Mouse (Mus musculus): ENCODE measurements around the gene Gm45213. TPM values are rescaled to one million over a fixed set of nuclear protein-coding genes. Genes with fewer than 3 reads are reported as not detected.
"Not testable (repeated sequence)": the region's sequence is repeated elsewhere in the genome, so short reads cannot be mapped to it uniquely, and the experiment has no call there.

Gm45213 gene
- polyA plus RNA-seq, 1 experiment = not detected

- TF ChIP-seq POLR2A (IDR thresholded peaks at IDR 0.05; ENCODE audit: low read depth, low read length) = no peak
- no peak for TF ChIP-seq CTCF (IDR thresholded peaks at IDR 0.05; ENCODE audit: borderline replicate concordance, insufficient read depth, low read length)
- Histone ChIP-seq H3K27ac (ENCODE audit: insufficient read depth, low read length) (no peak overlapping the region), H3K4me1 (ENCODE audit: control insufficient read depth, insufficient read depth, low read length) (no peaks in the 10 kb centered on the region)
These were observed 5.2 kb downstream of the Gm45213 start for GRCm38 (mm10) chr7:66048446-66049230.

GRCm38 (mm10) chr7:66053946-66054483 lies 10.6 kb downstream of the Gm45213 start:
- Histone ChIP-seq H3K27ac (ENCODE audit: insufficient read depth, low read length) (no peak overlapping the region), H3K4me3 (ENCODE audit: insufficient read depth, low read length) (no peak overlapping the region), H3K4me1 (ENCODE audit: control insufficient read depth, insufficient read depth, low read length) (no peaks in the 10 kb centered on the region)
- TF ChIP-seq CTCF (IDR thresholded peaks at IDR 0.05; ENCODE audit: borderline replicate concordance, insufficient read depth, low read length) (no peak), POLR2A (IDR thresholded peaks at IDR 0.05; ENCODE audit: low read depth, low read length) (no peak)

More at GRCm38 (mm10) chr7:66048446-66049230, 5.2 kb downstream of the Gm45213 start:
- no peak overlapping the region for H3K4me3 ChIP-seq (ENCODE audit: insufficient read depth, low read length)

GRCm38 (mm10) chr7:66055356-66055755 lies 12.0 kb downstream of the Gm45213 start:
- not testable (repeated sequence) for H3K4me3 ChIP-seq (ENCODE audit: insufficient read depth, low read length); H3K27ac ChIP-seq (ENCODE audit: insufficient read depth, low read length); H3K4me1 ChIP-seq (ENCODE audit: control insufficient read depth, insufficient read depth, low read length)

- no peaks in the 10 kb centered on the region; the same call in 1 of the 2 replicates for H3K4me1 ChIP-seq (ENCODE audit: control insufficient read depth, insufficient read depth, low read length)
These were observed 15.3 kb downstream of the Gm45213 start, which contains the start of gene Snrpa1 for GRCm38 (mm10) chr7:66058703-66059102. Gene Snrpa1 (plus strand): TSS chr7:66059003.

DNA sequence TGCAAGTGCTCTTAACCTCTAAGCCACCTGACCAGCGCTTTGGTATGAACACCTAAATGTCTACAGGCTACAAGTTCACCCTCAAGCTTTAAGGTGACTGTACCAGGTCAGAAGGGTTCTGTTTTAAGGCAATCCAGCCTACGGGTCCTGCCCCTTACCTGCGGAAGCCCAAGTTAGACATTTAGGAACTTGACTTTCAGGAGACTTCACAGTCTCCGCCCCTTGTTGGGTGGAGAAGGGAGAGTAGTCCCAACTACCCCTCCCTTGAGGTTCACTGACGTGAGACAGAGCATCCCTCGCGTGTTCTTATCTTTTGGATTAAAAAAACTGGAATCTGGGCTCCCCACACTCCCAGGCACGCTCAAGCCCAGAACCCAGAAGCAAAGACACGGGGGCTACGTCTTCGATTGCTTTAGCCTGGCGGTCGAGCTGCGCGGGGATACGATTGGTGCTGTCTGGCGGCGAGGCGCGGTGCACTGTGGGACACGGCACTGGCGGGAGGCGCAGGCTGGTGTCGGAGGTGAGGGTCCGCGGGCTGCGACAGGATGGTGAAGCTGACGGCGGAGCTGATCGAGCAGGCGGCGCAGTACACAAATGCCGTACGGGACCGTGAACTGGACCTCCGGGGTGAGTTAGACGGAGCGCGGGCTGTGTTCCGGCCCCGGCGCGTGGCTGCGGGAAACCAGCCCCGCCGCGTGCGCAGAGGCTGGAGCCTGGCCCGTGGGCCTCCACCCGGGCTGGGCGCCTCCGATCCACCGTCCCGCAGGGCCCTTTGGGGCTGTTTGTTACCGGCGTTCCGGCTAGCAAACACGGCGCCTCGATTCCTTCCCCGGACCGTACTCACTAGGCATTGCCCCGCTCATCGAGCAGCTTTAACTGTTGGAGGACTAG lies 16.9 kb downstream of the Gm45213 start:
- Histone ChIP-seq H3K4me3 (ENCODE audit: insufficient read depth, low read length) (peak overlapping the region; percentile 77), H3K27ac (ENCODE audit: insufficient read depth, low read length) (no peak overlapping the region), H3K4me1 (ENCODE audit: control insufficient read depth, insufficient read depth, low read length) (no peaks in the 10 kb centered on the region; the same call in 1 of the 2 replicates)
- peak; percentile 96 for TF ChIP-seq POLR2A (IDR thresholded peaks at IDR 0.05; ENCODE audit: low read depth, low read length)
- no peak for TF ChIP-seq CTCF (IDR thresholded peaks at IDR 0.05; ENCODE audit: borderline replicate concordance, insufficient read depth, low read length)

More at GRCm38 (mm10) chr7:66058703-66059102, 15.3 kb downstream of the Gm45213 start, which contains the start of gene Snrpa1:
- peak within 1 kb of the TSS; percentile 77 for H3K4me3 ChIP-seq (ENCODE audit: insufficient read depth, low read length)
- no peak for TF ChIP-seq CTCF (IDR thresholded peaks at IDR 0.05; ENCODE audit: borderline replicate concordance, insufficient read depth, low read length)
- TF ChIP-seq POLR2A (IDR thresholded peaks at IDR 0.05; ENCODE audit: low read depth, low read length) = no peak
- no peak within 1 kb of the TSS for H3K27ac ChIP-seq (ENCODE audit: insufficient read depth, low read length)

- TF ChIP-seq CTCF (IDR thresholded peaks at IDR 0.05; ENCODE audit: borderline replicate concordance, insufficient read depth, low read length) (no peak), POLR2A (IDR thresholded peaks at IDR 0.05; ENCODE audit: low read depth, low read length) (no peak)
- H3K27ac ChIP-seq (ENCODE audit: insufficient read depth, low read length) = no peak overlapping the region
These were observed 17.7 kb downstream of the Gm45213 start for GRCm38 (mm10) chr7:66061057-66061456.

GRCm38 (mm10) chr7:66076411-66076810 lies 33.0 kb downstream of the Gm45213 start:
- Histone ChIP-seq H3K27ac (ENCODE audit: insufficient read depth, low read length) (no peak overlapping the region), H3K4me1 (ENCODE audit: control insufficient read depth, insufficient read depth, low read length) (peaks cover 10% of the 10 kb centered on the region), H3K4me3 (ENCODE audit: insufficient read depth, low read length) (no peak overlapping the region)
- no peak for TF ChIP-seq POLR2A (IDR thresholded peaks at IDR 0.05; ENCODE audit: low read depth, low read length)
- TF ChIP-seq CTCF (IDR thresholded peaks at IDR 0.05; ENCODE audit: borderline replicate concordance, insufficient read depth, low read length) = no peak

More at GRCm38 (mm10) chr7:66061057-66061456, 17.7 kb downstream of the Gm45213 start:
- Histone ChIP-seq H3K4me1 (ENCODE audit: control insufficient read depth, insufficient read depth, low read length) (no peaks in the 10 kb centered on the region; the same call in 1 of the 2 replicates), H3K4me3 (ENCODE audit: insufficient read depth, low read length) (peak overlapping the region; percentile 77)

- H3K27ac ChIP-seq (ENCODE audit: insufficient read depth, low read length) = peak within 1 kb of the TSS; percentile 96
- peak; percentile 99 for TF ChIP-seq POLR2A (IDR thresholded peaks at IDR 0.05; ENCODE audit: low read depth, low read length)
- no peak for TF ChIP-seq CTCF (IDR thresholded peaks at IDR 0.05; ENCODE audit: borderline replicate concordance, insufficient read depth, low read length)
These were observed 36.2 kb downstream of the Gm45213 start, which contains the start of gene Selenos for GRCm38 (mm10) chr7:66079364-66080230. Gene Selenos (plus strand): TSS chr7:66079649.

GRCm38 (mm10) chr7:66080231-66080613 lies 36.8 kb downstream of the Gm45213 start:
- TF ChIP-seq CTCF (IDR thresholded peaks at IDR 0.05; ENCODE audit: borderline replicate concordance, insufficient read depth, low read length) (no peak), POLR2A (IDR thresholded peaks at IDR 0.05; ENCODE audit: low read depth, low read length) (no peak)
- Histone ChIP-seq H3K27ac (ENCODE audit: insufficient read depth, low read length) (no peak overlapping the region), H3K4me3 (ENCODE audit: insufficient read depth, low read length) (peak overlapping the region; percentile 96), H3K4me1 (ENCODE audit: control insufficient read depth, insufficient read depth, low read length) (peaks cover 12% of the 10 kb centered on the region)

More at GRCm38 (mm10) chr7:66079364-66080230, 36.2 kb downstream of the Gm45213 start, which contains the start of gene Selenos:
- peaks cover 12% of the 10 kb centered on the region for H3K4me1 ChIP-seq (ENCODE audit: control insufficient read depth, insufficient read depth, low read length)
- H3K4me3 ChIP-seq (ENCODE audit: insufficient read depth, low read length) = peak within 1 kb of the TSS; percentile 96

All from embryonic fibroblast, embryonic 13.5 days (primary cell).